Mouse (Mus musculus) right cerebral cortex, adult 18-20 months (tissue): ENCODE data around the gene Tmem208.

ENCODE experiments used
- DNase-seq: peaks from one replicate; pipeline ENCODE4 v3.0.0; 2022; ENCODE audit warnings: mixed read lengths

The Tmem208 gene

GRCm38 (mm10) chr8:105299962-105300361, 26.2 kb upstream of the Tmem208 start:
- DNase-seq = no peak

DNA sequence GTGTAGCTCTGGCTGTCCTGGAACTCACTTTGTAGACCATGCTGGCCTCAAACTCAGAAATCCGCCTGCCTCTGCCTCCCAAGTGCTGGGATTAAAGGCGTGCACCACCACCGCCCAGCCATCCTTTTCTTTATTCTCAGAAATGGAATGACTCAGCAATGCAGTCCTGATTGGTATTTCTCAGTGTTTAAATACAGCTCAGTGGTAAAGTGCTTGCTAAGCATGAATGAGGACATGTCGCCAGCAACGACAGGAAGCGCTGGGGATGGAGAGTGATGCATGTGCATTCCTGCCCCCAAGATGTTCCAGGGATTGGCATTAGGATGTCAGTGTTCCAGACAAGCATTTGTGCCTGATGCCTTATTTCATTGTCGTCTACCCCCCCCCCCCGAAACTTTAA, 22.8 kb upstream of the Tmem208 start:
- DNase-seq = no peak

GRCm38 (mm10) chr8:105303874-105304273, 22.3 kb upstream of the Tmem208 start:
- DNase-seq = no peak

GRCm38 (mm10) chr8:105304325-105305210, 21.6 kb upstream of the Tmem208 start:
- DNase-seq = no peak

DNA sequence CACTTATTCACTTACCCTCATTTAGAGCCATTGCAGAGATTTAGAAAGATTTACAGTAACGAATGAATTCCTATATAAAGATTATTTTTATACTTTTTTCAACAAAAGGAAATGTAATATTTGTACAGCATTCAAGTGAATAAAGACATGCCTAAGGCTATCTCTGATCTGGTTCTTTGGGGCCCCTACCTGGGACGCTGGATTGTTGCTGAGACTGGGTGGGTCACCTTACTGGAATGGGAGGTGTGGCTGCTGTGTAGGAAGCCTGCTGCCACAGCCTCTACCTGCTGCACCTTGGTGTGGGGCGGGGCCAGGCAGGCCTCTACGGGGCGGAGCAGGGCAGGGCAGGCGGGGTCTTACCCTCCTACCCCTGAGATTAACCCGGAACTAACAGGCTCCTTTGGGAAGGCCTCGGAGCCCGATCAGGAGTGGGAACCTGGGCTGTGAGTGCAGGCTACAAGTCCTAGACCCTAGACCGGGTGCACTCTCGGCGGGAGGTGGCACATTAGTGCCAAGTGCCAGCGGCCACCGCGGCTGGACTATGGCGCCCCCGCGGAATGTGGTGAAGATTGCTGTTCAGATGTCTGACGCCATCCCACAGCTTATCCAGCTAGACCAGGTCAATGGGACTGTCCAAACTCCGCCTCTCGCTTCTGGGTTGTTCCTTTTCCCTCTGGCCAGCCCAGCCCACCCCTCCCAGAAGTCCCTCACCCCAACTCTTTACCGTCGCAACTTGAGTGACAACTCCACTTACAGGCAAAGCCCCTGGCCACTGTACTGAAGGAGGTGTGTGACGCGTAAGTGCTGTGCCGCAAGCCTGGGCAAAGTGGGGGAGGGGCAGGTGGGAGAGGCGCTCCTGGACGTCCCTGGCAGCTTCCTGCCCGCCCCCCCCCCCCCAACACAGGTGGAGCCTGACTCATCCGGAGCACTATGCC, 20.7 kb upstream of the Tmem208 start, which contains the start of gene Elmo3:
Gene Elmo3, plus strand, starts transcription at position 391 of the 935 bp plus-strand sequence.
- DNase-seq = no peak

DNA sequence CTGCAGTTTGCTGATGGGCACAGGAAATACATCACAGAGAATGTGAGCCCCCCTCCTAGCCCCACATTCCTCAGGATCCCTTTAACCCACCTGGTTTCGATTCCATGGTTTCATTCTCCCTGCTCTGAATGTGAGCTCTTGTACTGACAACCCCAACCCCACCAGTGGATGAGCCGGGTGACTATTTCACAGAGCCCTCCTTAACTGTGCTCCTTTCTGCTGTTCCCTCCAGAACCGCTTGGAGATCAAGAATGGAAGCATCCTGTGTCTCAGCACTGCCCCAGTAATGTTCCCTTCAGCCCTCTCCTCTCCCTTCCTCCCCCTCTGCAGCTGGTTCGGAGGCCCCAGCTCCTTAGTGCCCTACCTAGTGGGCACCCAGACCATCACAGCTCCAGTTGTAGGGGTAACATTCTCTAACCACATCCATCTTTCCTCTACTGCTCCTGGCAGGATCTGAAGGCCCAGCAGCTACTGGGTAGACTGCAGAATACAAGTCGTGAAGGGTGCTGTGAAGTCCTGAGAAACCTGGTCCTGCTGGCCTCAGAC, 19.9 kb upstream of the Tmem208 start:
- no peak for DNase-seq

- DNase-seq = no peak
Measured at GRCm38 (mm10) chr8:105307670-105308069, 18.5 kb upstream of the Tmem208 start.

DNA sequence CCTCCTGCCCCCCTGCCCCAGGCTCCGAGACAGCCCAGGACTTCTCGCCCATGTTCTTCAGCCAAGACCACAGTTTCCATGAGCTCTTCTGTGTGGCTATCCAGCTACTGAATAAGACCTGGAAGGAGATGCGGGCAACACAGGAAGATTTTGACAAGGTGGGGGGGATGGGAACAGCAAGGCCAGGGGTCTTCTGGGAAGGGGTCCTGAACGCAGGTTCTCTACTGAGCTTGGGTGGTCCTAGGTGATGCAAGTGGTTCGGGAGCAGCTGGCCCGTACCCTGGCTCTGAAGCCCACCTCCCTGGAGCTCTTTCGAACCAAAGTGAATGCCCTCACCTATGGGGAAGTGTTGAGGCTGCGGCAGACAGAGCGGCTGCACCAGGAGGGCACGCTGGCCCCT, 17.7 kb upstream of the Tmem208 start:
- DNase-seq = no peak

DNA sequence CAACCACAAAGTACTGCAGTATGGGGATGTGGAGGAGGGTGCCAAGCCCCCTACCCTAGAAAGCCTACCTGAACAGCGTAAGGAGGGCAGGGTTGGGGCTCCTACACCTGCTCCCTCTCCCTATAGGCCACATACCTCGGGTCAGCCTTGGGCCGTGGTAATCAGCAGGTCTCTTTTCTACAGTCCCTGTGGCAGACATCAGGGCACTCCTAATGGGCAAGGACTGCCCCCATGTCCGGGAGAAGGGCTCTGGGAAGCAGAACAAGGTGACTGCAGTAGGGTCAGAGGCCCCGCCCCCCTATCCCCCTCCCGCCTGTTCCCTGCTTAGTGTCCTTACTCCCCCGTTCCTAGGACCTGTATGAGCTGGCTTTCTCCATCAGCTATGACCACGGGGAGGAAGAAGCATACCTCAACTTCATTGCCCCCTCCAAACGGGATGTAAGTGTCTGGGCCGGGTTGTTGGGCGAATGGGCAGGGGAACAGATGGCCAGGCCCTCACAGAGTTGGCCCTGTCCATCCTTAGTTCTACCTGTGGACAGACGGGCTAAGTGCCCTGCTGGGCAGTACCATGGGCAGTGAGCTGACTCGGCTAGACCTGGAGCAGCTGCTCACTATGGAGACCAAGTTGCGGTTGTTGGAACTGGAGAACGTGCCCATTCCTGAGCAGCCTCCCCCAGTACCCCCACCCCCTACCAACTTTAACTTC, 16.9 kb upstream of the Tmem208 start:
- no peak for DNase-seq

DNA sequence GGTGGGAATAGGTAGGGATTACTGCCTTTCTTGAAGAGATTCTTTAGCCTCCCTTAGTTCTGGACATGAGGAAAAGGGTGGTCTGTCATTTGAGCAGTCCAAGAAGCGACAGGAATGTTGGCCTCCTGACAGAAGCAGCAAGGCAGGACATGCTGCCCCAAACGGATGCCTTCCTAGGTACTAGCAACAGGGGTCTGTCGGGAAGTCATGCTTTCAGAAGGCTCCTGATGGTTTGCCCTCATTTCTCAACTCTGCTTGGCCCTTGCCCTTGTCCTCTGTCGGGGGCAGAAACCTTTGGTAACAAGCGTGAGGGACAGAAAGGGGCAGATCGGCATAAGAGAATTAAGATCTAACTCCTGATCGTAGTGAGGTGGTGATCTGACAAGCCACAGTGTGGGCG, 16.0 kb upstream of the Tmem208 start:
- no peak for DNase-seq

DNA sequence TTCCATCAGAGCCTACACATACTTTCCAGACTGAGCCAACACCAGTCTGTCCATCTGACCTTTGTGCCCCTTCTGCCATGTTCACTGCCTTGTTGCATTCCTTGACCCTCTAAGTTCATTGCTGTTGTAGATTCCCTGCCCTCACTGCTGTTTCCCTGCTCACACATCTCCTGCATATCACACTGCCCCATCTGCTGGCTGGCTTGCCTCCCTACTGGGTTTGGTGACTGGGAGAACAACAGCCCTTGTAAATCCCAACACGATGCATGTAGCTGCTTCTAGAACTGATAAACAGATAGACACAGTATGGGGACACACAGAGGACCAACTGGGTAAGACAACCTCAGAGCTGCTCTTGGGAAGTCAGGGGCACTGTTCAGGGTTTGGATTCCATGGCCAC, 14.4 kb upstream of the Tmem208 start:
- no peak for DNase-seq

- DNase-seq = no peak
Measured at GRCm38 (mm10) chr8:105312891-105313481, 13.2 kb upstream of the Tmem208 start.

DNA sequence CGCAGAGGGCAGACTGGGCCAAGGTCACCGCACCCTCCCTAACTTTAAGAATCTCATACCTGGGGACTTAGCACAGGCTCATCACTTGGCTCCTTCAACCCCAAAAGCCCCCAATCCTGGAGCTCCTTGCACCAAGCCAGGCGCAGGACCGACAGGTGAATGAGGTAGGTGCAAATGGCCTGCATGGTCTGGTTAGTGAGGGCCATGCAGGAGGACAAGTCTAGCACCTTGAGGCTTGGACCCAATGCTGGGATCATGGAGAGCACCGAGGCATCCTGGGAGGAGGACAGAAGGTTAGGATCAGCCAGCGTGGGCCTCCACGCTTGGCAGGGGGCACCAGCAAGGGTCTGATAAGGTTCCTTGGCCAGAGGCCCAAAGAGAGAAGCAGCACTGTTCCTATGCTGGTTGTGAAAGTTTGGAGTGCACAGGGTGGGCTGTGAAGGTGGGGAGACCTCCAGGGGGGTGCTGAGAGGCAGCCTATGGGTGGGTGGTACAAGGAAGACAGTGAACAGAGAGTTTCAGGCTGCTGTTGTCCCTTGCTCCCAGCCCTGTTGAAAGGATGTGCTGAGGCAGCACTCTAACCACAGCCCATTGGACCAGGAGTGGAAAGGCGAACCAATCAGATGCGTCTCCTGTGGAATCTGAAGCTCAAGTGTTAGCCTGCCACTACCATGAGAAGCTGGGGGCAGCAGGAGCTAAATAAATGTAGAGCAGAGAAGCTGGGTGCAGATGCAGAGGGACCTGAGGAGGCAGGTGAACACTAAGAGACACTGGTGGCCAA, 12.3 kb upstream of the Tmem208 start:
- DNase-seq = no peak

DNA sequence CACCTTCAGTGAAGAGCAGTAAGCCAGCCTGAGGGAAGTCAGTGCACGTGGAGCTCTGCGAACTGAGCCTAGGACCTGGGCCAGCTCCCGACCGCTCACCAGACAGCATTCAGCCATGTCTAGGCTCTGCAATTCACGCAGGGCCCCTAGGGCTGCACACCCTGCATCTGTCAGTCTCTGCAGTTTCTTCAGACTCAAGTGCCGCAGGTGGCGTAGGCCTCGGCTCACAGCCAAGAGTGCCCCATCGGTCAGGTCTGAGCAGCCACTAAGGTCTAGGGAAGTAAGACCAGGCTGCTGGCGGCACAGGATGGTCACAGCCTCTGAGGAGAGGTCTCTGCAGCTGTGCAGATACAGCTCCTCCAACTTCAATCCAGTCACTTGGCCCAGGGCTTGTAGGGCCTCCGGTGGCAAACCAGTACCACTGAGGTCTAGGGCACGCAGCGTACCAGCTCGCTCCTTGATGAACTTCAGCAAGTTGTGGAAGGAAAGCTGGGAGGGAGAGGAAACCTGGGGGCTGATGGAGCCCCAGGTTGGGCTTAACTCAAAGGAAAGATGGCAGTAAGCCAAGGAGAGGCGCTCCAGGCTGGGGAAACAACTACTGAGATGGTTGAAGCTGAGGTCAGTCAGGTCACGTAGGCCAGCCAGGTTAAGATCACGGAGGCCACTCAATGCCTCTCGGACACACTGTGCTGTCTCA, 10.9 kb upstream of the Tmem208 start:
- DNase-seq = no peak

DNA sequence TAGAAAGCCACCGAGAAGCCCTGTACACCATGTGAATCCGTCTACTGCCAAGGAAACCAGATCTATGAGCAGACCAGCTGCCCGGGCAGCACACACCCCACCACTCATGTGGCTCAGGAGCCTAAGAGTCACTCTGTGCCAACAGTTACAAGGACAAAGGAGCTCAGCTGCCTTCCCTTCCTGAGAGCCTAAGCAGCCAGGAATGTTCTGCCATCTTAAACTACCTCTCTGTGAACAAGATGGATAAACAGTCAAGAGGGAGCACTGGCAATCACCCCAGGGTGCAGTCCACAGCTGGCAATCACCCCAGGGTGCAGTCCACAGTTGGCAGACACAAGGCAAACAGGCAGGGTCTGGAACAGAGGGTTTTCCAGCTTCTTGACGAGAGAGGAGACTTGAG, 8.2 kb upstream of the Tmem208 start:
- DNase-seq = no peak

GRCm38 (mm10) chr8:105318662-105319190, 7.4 kb upstream of the Tmem208 start:
- DNase-seq = no peak

DNA sequence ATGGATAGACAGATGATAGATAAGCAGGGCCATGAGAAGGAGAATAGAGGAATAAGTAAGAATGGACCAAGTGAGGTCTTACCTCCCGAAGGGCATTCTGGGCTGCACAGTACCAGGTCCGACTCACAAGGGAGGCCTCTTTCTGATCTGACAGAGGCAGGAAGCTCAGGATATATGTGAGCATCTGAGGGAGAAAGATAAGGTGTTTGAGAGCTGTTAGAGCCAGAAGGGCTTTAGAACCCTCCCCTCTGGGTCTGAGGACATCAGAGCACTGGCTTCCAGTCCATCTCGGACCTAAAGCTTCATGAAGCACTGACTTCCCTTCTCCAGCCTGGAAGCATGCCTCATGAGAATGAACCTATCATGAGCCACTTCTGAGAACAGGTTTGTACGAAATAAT, 3.0 kb upstream of the Tmem208 start:
- DNase-seq = no peak

DNA sequence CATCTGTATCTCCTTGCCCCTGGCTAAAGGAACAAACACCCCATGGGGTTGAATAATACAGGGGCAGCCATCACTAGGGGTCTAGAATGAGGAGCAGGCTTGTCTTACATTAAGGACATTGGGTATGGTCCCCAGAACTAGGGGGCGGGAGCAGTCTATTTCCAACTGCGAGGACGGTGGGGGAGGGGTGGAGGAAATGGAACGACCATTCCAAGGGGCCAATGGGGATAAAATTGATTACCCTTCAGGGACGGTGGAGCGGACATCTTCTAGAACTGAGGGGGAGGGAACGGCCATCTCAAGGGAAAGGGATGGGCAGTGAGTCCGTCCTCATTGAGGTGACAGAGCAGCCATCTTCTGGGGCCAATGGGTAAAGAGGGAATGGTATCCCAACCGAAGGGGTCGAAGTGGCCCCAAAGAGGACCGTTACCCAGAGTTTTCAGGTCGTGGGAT, 487 bp upstream of the Tmem208 start:
- no peak for DNase-seq

DNA sequence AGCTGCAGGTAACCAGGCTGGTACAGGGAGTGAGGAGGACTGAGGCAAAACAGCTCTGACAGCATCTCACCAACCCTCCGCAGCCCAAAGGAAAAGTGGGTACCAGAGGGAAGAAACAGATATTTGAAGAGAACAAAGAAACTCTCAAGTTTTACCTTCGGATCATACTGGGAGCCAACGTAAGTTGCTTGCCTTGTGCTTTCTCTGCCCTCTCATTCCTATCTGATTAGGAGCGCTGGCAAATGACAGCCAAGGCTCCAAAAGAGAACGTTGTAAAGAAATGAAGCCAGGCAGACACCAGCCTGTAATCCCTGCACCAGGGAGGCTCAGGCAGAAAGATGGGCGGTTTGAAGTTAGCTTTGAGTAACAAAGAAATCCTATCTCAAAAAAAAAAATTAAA, 814 bp downstream of the Tmem208 start:
- no peak for DNase-seq

DNA sequence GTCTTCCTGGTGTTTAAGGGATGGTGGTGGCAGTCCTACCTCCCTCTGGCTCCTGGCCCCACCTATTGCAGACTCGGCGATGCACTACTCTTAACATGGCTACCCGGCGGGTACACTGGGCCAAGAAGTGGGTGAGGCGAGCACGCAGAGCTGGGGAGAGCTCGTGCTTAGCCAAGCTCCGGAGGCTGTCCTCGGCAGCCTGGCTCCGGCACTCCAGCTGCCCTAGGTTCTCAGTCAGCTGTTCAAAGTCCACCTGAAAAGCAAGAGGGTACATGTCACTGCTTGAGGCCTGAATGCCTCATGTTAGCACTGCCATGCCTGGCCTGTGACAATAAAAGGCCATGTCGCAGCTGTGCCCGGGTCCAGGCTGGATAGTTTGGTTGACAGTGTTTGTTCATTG, 4.2 kb downstream of the Tmem208 start:
- DNase-seq = no peak

- DNase-seq = no peak
Measured at GRCm38 (mm10) chr8:105331469-105331868, 5.3 kb downstream of the Tmem208 start.
